Mouse (Mus musculus): Measurements from ENCODE around the gene Rad18.

Gene Rad18

DNA sequence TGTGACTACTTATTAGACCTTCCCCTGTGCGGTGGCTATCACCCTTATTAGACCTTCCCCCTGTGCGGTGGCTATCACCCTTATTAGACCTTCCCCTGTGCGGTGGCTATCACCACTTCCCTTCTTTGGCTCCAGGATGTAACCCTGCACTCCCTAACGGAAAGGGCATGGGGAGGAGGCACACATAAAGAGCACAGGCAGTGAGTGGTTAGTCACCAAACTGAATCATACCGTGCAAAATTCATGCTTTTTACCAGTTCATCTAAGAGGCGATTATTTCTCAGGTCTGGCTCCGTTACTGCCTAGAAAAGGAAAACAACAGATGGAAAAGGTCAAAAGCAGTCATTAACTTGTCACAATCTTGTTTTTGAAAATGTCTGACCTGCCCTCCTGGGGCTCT lies 10.0 kb downstream of the Rad18 start:
- DNase-seq (ENCODE audit: low spot score in 2 of 2), result no peak

DNA sequence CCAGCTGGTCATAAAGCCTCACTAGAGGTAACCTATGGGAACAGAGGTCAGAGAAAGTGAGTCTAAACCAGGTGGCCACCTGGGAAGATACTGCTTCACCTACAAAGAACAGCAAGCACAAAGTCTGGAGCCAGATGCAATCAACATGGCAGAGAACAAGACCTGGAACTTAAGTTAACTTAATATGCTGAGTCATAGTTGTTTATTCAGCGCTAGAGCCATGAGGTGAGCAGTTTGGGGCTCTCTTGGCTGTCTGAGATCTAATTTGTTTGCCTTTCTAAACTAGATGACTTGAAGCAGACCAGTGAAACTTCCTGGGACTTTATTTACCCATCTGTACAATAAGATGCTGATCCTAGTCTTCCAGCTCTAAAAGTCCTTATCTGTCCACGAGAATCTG lies 12.4 kb downstream of the Rad18 start:
- DNase-seq (ENCODE audit: low spot score in 2 of 2), result no peak

DNA sequence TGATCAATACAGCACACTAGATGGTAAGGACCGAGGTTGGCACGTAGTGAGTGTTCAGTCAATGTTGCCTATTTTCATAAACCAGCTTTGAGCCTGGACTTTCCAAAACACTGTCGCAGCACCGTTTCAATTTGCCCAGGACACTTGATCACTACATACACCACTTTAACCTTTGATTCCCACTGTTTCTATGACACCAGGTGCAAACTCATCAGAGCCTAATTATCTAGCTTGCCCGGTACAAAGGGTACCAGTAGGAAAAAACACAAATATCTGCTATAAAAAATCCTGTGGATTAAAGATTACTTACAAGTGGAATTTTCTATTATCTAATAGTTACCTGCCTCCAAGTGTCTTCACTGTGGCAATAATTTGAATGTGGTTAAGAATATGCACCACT lies 64.4 kb downstream of the Rad18 start:
- no peak for DNase-seq (ENCODE audit: low spot score in 2 of 2)

DNA sequence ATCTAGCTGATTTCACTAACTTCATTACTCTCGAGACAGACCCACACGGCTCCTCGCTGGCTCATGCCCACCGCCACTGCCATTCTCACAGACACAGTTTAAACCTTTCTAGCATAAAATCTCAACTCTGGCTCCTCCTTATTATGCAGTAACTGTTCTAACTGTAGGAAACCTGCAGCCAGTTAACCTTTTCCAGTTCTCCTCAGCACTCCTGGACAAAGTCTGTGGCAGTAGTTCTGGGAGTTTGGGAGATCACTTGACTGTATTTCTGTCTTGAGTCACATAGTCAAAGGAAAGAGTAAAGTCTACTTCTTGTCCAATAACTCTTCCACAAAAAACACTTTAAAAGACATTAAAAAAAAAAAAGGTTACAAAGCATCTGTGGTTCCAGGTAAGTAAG lies 66.2 kb downstream of the Rad18 start:
- DNase-seq (ENCODE audit: low spot score in 2 of 2), result no peak

DNA sequence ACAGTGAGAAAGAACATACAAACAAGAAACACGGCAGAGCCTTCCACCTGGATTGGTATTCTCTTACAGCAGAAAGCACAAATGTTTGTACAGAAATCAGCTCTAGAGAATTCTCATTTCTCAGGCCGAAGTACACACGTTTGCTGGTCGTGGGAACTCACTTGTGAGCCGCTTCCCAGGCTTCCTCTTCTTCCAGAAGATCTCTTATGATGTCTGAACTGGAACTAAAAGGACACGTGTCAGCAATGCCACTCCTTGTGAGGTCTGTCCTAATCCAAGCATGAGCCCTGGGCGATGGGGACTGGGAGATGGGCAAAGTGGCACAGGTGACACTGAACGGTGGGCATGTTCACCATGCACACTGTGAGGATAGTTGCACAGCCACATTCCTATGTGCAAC lies 68.2 kb downstream of the Rad18 start:
- no peak for DNase-seq (ENCODE audit: low spot score in 2 of 2)

DNA sequence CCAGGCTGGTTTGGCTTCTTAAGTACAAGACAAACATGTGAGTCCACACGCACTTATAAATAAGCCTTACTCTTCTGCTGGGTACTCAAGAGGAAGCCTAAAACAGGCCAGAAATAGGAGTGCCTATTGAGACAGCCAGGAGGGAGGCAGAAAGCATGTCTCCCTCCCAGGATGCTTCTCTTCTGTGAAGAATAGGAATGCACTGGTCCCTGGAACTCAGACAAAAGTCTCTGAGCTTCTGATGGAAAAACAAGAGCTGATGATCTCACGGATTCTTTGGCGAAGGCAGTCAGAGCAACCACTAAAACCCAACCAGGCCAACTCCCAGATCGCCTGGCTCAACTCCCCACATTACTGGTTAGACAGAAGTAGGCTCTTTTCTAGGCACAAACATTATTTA lies 74.2 kb downstream of the Rad18 start:
- DNase-seq (ENCODE audit: low spot score in 2 of 2), result no peak

DNA sequence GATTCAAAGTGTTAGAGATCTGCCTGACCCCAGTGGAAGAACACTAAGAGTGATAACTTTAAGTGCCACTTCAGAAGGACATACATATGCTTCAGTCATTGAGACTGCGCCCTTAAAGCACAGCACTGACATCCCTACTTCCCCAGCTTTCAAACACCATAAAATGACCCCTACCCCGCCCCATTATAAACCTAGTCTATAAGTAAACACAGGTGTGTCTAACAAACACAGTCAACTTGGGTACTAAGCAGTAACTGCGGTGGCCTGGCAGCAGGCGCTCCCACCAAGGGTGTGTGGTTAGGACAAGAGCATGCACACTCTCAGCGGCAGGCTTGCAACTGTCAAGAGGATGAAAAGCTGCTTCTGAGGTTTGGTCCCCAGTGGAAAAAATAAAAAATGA lies 76.5 kb downstream of the Rad18 start:
- DNase-seq (ENCODE audit: low spot score in 2 of 2), result no peak

DNA sequence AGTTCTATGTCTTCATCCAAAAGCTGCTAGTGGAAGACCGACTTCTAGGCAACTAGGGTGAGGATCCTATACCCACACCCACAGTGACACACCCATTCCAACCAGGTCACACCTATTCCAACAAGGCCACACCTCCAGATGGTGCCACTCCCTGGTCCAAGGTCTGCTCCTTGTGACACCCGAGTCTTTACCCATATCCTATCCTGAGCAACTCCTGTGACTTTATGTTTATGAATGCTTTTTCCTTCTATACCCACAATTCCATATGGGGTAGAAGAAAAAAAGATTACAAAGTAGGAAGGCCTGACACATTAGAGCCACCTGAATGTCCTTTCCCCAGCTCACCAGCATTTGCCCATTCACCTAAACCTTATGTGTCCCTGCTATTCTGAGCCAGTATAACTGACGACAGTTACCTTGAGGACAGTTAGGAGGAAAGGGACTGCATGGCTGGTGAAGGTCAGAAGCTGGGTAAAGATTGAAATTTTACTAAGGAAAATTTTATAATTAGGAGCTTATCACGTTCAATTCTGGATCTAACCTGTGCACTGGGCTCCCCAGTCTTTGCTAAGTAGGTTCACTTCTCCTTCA lies 78.7 kb downstream of the Rad18 start:
- DNase-seq (ENCODE audit: low spot score in 2 of 2), result no peak

DNA sequence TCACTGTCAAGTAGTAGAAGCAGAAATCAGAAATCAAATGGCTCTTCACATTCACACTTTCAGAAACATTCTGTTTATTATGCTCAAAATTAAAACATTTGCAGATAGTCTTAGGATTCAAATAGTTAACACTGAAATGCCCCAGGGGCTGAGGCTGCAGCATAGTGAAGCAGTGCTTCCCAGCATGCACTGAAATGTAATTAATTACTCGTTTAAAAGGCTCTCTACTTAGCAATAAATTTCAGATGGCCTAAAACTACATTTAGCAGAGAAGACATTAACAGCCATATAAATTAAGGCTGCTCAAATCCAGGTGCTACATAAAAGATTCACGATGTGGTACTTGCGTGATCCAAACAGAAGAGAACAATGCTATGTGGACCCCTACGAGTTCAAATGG lies 87.5 kb downstream of the Rad18 start:
- DNase-seq (ENCODE audit: low spot score in 2 of 2), result no peak

DNA sequence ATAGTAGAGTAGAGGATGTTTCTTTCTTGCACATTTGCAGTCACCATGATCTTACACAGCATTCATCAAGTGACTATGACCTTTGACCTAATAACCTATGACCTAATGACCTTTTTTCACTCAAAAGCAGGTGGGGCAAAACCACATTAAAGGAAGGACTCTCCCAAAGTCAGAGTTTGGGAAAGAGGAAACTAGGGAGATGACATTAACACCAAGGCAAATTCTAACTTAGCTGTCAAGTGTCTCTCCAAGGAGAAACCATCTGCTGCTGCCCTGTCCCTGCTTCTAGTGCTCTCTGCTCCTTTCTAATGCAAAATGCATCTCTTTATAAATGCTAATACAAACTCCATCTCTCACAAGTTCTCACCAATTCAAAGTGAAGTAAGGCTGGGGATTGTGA lies 92.6 kb downstream of the Rad18 start:
- DNase-seq (ENCODE audit: low spot score in 2 of 2), result no peak

DNA sequence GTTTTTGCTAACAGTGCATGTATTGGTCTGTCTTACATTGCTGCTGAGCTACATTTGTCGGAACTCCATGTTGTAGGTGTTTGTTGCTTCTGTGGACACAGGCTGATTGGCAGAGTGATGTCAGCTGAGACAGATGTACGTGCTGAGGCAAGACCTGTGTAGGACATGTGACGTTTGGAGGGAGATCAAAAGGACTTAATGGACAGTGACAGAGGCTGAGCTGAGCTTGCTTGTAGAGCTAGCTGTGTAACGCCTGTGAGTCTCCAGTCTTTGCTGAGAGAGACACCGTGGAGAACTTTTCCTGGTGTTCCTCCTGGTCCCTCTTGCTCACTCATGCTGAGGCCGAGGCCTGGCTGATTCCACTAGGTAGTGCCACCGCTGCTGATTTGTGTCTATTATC lies 101.5 kb downstream of the Rad18 start:
- no peak for DNase-seq (ENCODE audit: low spot score in 2 of 2)

DNA sequence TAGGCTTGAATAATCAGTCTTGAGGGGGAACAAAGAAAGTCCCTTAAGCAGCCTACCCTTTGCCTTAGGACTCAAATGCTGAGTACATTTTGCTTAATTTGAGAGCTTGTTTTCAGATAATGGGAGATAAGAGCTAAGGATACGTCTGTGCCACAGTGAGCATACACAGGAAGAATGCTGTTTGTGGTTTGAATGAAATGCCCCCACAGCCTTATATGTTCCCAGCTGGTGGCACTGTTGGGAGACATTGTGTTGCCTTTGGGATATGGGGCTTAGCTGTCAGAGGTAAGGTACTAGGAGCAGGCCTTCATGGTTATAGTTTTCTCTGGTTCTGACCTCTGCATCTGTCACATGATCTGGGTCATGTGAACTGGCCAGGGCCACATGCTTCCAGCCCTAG lies 108.6 kb downstream of the Rad18 start:
- no peak for DNase-seq (ENCODE audit: low spot score in 2 of 2)

DNA sequence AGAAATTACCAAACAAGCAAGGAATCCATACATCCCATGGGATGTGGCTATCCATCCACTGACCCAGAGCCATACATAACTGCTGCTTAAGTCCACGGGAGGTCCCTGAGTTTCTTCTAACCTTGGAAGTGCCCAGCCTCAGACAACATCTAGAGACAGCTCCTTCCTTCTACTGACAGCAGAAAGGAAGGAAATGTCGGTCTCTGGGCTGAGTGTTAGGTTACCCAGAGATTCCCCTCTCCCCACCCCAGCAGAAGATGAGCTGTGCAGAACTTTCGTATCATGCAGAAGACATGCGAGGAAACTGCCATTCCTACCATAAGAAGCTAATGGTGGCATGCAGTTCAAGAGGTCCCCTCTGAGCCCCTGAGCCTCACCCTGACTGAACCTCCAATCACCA lies 109.5 kb downstream of the Rad18 start:
- no peak for DNase-seq (ENCODE audit: low spot score in 2 of 2)

DNA sequence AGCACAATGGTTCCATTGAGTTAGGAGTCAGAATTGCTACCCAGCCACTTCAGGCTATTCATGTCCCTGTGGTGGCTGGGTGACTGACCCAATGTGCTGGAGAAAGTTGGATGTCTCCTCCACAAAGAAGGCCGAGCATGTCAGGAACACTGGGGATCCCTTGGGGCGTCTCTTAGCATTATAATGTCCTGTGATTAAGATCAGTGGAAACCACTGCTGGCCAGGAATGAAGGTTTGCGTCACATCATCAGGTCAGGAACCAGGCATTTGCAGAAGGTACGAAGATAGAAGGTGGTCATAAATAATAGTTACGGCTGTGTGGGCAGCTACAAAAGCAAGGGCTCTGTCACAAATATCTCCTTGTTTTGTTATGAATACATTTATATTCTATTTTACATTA lies 111.5 kb downstream of the Rad18 start:
- no peak for DNase-seq (ENCODE audit: low spot score in 2 of 2)

DNA sequence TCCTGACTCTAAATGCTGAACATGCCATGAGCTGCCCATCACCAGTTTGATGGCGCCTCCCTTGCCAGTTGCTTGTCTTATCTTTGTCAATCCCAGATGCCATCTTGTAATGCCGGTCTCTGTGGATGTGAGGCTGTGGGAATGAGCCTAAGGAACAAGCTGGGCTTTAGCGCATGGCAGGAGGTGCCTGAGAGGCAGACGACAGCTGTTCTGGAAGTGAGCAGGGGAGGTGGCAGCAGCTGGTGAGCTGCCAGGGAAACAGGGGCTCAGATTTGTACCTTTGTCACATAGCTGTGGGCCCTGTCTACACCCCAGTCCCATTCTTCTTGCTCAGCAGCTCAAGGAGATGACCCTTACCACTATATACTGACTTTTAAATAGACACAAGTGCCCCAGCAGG lies 114.5 kb downstream of the Rad18 start:
- DNase-seq (ENCODE audit: low spot score in 2 of 2), result no peak

DNA sequence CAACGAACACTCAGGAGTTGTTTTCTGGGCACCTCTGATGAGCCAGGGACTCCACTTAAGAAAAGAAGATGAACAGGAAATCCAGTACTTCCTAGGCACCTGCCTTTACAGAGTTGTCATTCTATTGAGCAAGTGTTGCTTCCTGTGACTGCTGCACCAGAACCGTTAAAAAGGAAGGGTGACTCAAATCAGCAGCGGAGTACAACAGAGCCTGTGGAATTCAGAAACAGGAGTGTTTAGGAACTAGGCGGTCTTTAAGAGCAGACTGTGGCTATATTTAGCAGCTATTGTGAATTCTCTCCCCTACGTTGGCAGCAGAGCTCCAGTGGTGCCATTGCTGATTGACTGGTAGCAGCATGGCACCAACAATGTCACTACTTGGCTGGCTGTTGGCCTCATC lies 119.3 kb downstream of the Rad18 start:
- DNase-seq (ENCODE audit: low spot score in 2 of 2), result no peak

DNA sequence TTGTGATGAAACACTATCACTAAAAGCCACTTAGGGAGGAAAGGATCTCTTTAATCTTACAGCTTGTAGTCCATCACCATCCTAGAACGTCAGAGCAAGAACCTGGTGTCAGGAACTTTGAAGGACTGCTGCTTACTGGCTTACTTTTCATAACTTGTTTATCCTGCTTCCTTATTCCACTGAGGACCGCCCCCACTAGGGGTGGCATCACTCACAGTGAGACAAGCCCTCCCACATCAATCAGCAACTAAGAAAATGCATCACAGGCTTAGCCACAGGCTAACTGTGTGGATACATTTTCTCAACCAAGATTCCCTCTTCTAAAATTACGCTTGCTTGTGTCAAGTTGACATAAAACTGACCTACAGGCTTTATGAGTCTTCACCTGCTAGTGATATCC lies 121.9 kb downstream of the Rad18 start:
- no peak for DNase-seq (ENCODE audit: low spot score in 2 of 2)

DNA sequence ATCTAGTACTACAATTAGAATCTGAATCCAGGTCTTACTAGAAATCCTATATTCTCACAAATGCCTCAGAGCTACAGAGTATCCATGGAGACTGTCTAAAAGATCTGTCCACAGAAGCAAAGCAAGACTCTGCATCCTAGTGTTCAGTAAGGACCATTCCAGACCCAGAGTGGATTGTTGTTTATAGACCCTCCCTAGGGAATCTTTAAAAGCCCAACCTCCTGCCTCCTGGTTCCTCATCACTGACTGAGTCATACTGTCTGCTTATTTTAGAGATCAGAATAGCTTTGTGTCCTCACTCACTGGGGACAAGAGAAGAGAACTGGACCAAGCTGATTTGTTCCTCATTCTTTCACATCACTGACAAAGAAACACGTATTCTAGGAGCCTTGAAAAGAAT lies 126.1 kb downstream of the Rad18 start:
- no peak for DNase-seq (ENCODE audit: low spot score in 2 of 2)
